Mouse (Mus musculus) heart, postnatal 10 days (tissue): ENCODE measurements around the gene Gm21987. TPM values are rescaled to one million over a fixed set of nuclear protein-coding genes. Genes with fewer than 3 reads are reported as not detected.
"Not testable (repeated sequence)": the region's sequence is repeated elsewhere in the genome, so short reads cannot be mapped to it uniquely, and the experiment has no call there.

ENCODE experiments used
- DNase-seq, 2 experiments: peaks; one replicate each; pipeline ENCODE4 v3.0.0; 2021
- intact Hi-C: fragments of 180-260 bp; cut with DNase I; formaldehyde crosslinking; loops from one replicate; pipeline ENCODE4 v1.15.1; 2025
- total RNA-seq, 2 experiments: library from RNA; stranded (reverse); gene quantifications; 2 replicates each; pipeline ENCODE4 v1.2.3; 2021

The Gm21987 gene
- not detected for total RNA-seq

DNA sequence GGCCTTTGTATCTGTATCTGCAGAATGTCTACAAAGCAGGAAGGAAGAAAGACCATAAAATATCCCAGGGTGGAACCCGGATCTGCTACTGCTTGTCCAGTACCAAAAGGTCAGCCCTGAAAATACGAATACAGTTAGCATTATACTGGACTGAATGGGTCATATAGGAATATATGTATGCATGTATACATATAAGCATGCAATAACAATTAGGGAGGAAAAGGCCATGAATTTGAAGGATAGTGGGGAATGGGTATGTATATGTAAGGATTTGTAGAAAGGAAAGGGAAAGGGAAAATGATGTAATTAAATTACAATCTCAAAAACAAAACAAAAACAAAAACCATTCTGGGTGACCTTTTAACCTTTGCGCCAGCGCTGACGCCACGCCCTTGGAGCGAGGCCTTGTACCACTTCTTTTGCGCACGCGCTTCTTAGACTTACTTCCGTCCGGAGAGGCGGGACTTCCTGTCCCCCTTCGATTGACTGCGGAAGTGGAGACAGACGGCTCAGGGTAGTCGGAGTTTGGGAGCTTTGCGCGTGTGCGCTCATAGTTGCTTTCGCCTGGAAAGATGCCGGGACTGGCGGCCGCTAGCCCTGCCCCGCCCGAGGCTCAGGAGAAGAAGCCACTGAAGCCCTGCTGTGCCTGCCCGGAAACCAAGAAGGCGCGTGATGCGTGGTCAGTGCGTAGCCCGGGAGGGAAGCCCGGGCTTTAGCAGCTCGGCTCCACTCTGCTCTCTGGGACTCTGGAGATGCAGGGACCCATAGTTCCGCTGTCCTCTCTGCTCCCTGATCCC, at the start of gene Gm21987, which contains the start of gene Cox17:
TSS of gene Gm21987 (plus strand) at position 512 of the 797 bp plus-strand sequence.
TSS of gene Cox17 (plus strand) at position 463 of the 797 bp plus-strand sequence.
- peak; percentile 96 to 97 for DNase-seq
- intact Hi-C loops: loop anchor here (2.0 kb wide), 1 partner anchor 106 kb away; the partner anchor contains the start of gene Adprh

DNA sequence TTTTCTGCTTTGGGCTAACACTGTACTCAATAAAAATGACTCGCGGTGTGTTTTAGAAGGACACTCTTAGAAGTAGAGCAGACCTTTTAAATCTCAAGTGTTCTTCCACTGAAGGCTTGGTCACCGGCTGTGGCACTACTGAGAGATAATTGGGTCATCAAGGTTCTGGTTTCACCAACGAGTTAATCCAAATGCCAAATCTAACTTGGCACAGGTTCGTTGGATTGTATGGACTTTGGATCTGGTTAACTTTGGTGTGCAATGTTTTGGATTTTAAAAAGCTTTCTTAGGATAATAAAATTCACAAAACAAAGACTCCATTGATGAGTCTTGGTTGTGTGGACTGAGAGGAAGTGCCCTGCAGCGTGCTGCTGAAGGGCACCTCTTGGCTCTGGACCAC, 48.4 kb upstream of the Gm21987 start:
- DNase-seq: no peak
- intact Hi-C loops: no loop called here

DNA sequence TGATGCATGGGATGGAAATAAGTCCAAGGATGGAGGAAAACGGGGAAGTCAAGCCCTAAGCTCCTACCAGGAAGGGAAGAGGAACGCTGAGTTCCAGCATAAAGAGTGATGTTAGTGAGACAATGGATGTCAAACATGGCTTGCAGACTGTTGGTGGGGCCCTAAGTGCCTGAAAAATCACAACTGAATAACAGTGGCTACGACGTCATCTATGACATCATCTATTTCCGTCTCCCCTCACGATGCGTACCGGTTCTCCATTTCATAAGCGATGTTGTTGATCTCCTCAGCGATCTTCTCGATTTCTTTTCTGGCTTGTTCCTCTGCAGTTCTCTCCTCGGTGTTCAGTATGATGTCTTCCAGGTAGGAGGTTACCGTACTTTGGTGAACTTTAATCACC, 44.5 kb upstream of the Gm21987 start:
- DNase-seq: no peak
- intact Hi-C loops: no loop called here

DNA sequence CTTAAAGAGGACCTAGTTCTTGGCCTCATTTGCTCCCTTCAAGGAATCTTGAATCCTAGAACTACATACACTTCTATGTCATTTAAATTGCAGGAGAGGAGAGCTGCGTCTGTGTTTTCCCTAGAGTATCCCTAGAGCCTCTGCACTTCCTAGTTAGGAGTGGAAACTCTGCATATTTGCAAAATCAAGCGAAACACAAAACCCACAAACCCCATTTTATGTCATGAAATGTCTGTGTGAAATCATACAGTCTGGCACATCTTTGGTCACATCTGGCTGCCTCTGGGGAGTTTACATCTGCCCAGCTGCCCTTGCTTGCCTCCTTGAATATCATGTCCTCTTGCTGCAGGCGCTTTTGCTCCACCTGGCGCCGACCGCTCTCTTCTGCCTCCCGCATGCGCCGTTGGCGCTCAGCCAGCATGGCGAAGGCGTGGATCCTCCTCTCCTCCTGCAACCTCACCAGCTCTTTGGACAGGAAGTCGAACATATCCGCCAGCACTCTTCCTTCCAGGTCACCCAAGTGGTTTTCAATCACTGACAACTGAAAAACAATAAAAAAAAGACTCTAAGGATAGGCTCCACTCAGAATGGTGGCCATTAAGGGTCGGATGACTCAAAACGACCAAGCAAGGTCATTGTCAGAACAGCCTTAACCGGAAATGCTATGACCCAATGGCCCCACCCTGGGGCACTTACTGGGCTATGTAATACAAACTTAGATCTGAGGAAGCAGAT, 42.2 kb upstream of the Gm21987 start:
- DNase-seq: peak; percentile 18 to 46
- intact Hi-C loops: no loop called here

DNA sequence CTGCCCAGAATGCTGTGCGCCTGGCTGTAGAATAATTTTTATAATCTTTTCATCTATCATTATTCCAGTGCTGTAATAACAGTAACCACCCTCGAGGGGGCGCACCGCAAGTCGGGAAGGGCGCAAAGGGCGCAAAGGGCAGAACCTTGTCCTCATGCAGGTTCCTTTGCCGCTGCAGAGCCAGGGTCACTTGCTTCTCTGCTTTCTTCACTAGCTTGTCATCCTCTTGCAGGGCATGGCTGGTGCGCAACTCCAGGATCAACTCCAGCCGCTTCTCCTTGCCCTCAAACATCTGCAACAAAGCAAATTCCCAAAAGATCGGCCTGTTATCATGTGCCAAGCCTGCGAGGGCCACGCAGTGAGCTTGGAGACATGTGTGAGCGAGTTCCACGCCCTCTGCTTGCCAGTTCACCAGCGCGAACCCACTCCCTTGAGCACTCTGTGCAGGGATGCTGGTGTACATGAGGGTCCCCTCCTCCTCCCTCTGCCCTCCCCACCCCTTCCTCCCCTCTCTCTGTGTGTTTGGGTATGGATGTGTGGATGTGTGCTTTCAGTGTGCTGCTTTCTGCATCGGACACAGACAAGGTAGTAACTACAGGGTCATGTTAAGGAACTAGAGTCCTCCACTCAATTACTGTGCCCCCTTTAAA, 40.1 kb upstream of the Gm21987 start:
- intact Hi-C loops: no loop called here

DNA sequence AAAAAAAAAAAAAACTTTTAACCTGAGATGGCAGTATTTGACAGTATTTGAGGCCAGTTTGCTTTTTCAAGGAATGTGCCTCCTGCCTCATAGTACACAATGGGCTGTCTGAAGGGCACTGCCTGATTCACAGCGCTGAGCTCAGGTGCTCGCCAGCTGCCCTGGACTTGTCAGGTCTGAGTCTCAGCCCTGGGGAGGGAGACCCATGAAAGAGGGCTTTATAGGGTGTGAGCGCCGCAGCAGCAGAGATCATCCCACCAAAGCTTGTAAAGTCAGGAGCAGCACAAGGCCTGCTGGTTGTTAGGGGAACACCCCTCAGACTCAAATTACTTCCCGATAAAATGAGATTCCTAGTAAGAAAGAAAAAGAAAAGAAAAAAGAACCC, 39.6 kb upstream of the Gm21987 start:
- intact Hi-C loops: no loop called here
- DNase-seq: no peak

More for the DNA sequence above, 40.1 kb upstream of the Gm21987 start:
- DNase-seq: peak in 1 of 2 experiments; percentile 7

DNA sequence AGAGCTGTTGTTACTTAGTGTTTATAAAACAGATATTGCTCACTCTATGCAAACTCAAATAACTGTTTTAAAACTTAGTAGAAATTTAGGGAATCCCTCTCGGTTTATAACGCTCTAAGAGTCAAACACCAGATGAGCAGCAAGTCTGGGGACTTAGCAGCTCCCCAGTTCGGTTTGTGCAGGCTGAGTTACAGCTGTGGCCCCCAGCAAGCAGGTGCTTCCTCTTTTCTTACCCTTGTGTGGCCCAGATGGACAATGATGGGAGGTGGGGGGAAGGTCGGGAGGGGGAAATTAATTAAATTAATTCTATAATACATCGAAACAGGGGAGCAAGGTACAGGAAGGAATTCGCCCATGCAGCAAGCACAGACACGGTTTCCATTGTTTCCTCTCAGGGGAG, 39.2 kb upstream of the Gm21987 start:
- intact Hi-C loops: no loop called here
- no peak for DNase-seq

DNA sequence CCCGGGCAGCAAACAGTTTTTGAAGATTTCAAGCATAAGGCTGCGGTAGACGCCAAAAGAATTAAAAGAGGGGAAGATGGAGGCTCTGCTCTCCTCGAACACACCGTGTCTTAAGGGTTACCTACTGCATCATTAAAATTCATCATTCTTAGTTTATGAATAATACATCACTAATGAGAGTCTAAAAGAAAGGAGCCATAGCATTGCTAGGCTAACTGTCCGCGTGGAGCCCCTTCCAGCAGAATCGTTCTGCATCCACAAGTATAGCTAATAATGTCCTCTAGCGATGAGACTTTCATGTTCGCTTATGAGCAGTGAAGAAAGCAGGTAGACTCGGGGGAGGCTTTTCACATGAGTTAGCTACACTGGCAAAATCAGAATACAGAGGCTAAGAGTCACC, 38.6 kb upstream of the Gm21987 start:
- no peak for DNase-seq
- intact Hi-C loops: no loop called here

DNA sequence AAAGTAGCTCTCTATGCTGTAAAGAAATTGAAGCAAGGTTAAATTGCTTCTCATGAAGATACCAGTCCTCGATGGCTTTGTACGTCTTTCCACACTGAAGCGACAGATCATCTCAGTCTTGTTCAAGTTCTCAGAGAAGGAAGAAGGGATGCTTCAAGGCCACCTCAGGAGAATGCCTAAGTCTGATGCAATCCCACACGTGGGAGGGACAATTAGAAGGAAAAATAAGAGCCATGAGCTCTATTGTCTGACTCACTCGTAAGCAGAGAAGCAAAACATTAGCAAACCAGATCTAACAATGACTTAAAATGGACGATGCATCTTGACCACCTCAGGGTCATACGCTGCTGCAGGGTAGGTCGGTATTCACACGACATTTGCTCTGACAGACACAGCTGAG, 28.3 kb upstream of the Gm21987 start:
- no peak for DNase-seq
- intact Hi-C loops: no loop called here

DNA sequence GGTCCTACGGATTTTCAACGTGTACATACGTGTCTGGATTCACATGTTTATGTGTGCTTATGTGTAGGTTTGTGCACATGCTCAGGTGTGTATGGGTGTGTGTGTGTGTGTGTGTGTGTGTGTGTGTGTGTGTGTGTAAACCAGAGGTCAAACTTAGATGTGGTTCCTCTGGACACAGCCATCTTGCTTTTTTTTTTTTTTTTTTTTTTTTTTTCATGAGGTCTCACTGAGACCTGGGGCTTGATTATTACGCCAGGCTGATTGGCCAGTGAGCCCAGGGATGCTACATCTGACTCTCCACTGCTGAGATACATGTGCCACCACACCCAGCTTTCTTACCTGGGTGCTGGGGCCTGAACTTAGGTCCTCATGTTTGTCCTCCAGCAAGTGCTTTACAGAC, 27.8 kb upstream of the Gm21987 start:
- intact Hi-C loops: no loop called here
- DNase-seq: no peak

DNA sequence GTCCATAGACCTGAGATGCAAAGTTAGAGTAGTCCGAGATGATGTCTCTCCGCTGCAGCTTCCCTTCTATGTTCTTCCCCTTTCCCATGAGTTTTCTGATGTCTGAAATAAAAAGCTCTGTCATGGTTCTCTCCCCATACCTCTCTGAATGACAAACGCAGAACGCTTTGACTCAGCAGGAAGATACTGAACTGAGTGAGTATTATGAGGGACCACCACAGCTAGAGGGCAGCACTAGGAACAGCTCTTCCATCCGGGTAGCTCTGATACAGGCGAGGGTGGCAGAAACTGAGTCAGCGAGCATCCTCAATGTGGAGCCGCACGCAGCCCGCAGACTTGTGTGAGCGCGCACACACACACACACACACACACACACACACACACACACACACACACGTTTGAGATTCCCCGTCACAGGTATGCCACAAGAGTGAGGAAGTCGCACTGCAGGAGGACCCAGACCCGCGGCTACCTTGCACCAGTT, 25.3 kb upstream of the Gm21987 start:
- intact Hi-C loops: no loop called here
- DNase-seq: peak; percentile 27 to 62

DNA sequence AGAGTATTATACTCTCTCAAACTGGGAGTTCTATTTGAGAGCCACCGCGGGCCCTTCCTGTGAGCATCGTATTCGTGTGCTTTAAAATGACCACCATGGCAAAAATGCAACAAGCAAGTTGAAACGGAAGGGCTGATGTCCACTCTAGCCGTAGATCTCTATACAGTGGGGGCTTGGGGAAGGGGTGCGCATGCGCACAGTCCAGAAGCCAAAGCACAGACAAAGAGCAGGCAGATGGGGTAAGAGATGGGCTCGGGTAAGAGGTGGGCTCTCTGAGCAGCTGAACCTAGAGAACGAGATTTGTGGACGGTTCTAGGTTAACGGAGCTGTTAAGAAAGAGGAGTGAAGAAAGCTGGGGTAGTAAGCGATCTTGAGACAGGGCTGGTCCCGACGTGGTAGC, 22.5 kb upstream of the Gm21987 start:
- no peak for DNase-seq
- intact Hi-C loops: no loop called here

DNA sequence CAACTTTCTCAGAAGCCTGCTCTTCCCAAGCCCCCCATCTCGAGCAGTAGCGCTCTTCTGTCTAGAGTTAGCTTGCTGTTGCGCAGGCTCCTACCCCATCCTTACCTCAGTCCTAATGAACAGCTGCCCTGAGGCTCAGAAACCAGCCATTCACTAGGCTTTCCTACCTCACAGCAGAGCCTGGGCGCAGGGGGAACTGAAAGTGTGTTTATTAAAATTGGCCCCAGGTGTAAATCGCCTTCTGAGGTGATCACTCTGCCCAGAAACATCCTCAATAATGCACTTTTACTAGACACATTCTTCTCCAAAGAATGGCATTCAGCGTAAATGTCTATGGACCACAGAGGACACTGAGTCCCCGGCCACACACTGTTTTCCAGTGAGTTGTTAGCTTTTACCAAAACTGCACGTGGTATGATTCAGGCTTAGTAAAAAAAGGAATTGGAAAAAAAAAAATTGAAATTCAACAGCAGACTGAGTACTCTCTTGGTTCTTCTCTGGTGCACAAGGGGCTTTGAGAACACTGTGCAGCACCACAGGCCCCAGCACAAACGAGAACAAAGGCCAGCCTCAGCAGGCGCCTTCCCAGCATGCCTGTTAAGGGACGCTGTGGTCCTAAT, 20.0 kb upstream of the Gm21987 start:
- intact Hi-C loops: no loop called here
- DNase-seq: no peak

DNA sequence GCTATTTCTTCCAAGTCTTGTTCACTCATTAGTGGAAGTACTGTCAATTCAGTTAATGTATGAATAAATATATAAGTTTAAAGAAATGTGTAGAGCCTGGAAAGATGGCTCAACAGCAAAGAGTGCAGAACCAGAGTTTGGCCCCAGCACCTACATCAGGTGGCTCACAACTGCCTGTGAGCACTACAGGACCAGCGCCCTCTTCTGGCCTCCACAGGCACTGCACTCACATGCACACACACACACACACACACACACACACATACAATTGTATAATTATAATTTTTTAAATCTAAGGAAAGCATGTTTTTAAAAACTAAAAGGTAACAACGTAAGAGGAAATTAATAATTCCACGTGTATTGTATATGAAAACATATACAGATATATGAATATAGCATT, 17.5 kb upstream of the Gm21987 start:
- intact Hi-C loops: no loop called here
- no peak for DNase-seq

DNA sequence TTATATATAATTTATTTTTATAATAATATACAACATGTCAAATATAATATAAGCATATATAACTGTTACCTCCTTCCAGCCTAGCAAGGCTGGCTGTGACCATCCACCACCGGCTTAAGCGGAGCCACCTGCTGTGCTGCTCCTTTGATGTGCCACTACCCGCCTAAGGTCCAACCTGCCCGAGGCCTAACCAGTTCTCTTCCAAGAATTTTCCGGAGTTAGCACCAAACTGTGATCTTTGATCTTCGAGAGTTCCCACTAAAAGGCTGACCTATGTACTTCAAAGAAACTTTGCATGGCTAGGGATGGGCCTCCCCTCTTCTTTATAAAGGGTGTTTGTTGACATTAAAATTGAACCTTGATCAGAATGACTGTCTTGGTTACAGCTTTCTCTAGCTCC, 12.4 kb upstream of the Gm21987 start:
- intact Hi-C loops: no loop called here
- DNase-seq: no peak

DNA sequence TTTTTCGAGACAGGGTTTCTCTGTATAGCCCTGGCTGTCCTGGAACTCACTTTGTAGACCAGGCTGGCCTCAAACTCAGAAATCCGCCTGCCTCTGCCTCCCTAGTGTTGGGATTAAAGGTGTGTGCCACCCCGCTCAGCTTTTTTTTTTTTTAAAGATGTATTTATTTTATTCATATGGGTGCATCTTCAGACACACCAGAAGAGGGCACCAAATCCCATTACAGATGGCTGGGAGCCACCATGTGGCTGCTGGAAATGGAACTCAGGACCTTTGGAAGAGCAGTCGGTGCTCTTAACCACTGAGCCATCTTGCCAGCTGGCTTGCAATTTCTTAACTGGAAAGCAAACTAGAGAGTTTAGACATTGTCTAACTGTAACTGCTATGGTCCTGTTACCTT, 8.8 kb upstream of the Gm21987 start:
- DNase-seq, intact Hi-C loops: not testable (repeated sequence)

DNA sequence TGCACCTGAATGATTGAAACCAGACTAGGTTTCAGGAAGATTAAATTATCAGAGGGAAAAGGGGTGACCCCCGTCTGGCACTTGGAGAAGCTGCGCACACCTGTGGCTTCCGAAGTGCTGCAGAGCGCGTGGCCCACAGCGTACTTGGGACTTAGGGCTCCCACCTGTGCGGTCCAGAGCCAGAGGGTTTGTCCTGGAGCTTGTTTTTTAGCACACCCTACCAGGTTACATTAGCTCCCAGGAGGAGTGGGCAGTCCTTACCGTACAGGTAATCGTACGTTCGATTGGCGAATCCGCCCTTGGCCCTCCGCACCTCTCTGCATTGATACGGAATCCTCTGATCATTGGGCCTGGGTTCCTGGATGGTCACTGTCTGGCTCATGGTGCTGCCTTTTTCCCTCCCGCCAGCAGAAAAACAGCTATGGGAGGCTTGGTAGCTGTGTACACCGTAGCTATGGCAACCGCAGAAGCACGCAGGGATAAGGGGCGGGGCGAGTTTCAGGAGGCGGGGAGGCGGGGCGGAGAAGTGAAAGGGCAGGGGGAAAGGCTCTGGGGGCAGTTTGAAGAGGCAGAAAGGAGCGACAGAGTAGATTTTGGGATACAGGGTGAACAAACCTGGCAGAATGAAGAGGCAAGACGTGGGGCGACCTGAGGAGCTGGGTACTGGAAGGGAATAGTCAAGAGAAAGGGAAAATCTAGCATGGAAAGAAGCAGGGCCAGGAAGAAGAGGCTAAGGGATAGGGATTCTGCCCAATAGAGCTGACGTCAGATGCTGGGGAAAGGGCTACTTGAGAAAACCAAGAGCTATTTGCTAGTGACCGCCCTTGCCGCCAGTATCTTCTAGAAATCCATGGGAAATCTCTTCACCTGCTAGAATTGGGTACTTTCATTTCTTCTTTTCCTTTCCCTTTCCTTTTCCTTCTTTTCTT, 5.2 kb upstream of the Gm21987 start, which contains the start of gene Maats1:
TSS of gene Maats1 (minus strand) at position 748 of the 929 bp plus-strand sequence.
- intact Hi-C loops: no loop called here
- peak; percentile 78 to 87 for DNase-seq

DNA sequence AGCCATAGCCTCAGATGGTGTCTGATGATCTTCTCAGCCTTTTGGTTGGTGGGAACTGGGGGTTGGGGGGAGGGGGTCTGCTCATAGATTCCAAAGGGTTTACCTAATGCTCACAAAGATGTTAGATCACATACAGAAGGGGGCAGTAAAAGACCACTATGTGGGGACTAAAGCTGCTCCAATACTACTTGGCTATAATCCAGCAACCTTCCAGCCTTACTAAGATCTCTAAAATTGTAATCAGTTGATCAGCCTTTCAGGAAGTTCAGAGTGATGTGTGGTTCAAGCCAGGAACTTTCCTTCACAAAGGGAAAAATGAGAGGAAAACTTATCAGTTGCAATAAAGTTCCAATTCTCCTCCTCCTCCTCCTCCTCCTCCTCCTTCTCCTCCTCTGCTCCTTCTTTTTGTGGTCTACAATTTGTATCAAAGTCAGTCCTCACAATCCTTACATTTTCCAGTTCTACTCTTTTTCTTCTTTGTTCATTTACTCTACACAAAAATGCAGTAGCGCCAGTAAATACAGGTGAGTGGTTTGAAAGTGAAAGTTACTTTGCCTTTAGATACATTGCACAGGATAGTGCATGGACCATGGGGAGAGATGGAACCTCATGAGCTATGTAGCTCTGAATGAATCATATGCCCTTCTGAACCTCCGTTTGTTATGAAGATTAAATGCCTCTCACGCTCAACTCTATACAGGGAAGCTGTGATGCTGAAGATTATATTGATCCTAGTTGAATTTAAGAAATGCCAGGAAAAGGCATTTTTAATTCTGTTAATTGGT, 1.7 kb upstream of the Gm21987 start:
- no peak for DNase-seq
- intact Hi-C loops: loop anchor here (1.0 to 2.0 kb wide), 2 partner anchors 138 to 161 kb away; no protein-coding TSS in a partner anchor

DNA sequence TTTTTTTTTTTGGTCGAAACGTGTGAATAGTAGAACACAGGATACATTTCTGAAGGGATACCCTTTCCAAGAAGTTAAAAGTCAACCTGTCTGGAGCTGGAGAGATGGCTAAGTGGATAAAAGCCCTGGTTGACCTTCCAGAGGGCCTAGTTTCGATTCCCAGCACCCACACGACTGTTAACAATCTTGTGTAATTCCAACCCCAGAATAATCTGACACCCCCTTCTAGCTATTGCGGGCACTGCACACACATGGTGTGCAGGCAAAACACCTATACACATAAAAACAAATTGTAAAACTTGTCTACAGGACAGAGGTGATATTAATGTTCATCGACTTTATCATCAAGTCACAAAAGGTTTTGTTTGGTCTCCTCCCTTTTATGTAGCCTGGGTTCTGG, 748 bp downstream of the Gm21987 start:
- intact Hi-C loops: loop anchor here (2.0 kb wide), 1 partner anchor 105 kb away; the partner anchor contains the start of gene Adprh
- peak in 1 of 2 experiments; percentile 7 for DNase-seq
